Mouse (Mus musculus): ENCODE measurements at regions not wholly inside any gene's neighbourhood (a gene's known extent, or its start where the extent isn't known, plus 50 kb on each side); places are given as distances from the start of the nearest gene placed in this dataset.

GRCm38 (mm10) chrX:99534922-99535321, 63.8 kb upstream of the Pja1 start:
- Histone ChIP-seq H3K4me1 (ENCODE audit: control insufficient read depth, insufficient read depth, low read length) (peaks cover 1% of the 10 kb centered on the region), H3K9ac (ENCODE audit: low read depth, low read length) (no peak overlapping the region), H3K4me3 (no peak overlapping the region), H3K27me3 (ENCODE audit: control insufficient read depth, insufficient read depth, low read length) (no peaks in the 10 kb centered on the region), H3K79me2 (replicated peaks; ENCODE audit: control insufficient read depth, insufficient read depth, low read length) (no peaks in the 10 kb centered on the region), H3K27ac (no peak overlapping the region), H3K36me3 (ENCODE audit: control insufficient read depth, insufficient read depth, low read length) (no peaks in the 10 kb centered on the region)
- DNase-seq, result no peak
- intact Hi-C loops (cut with DNase I), result no loop called here
- TF ChIP-seq CTCF (IDR thresholded peaks at IDR 0.05), result no peak
- no peak for TF ChIP-seq EP300 (IDR thresholded peaks at IDR 0.05; ENCODE audit: insufficient read depth, low read depth, low read length)
- TF ChIP-seq POLR2A (IDR thresholded peaks at IDR 0.05; ENCODE audit: insufficient read depth, low read depth, low read length), result no peak
- 78% methylated on average over 4 of the region's 4 CpGs for WGBS

- Histone ChIP-seq H3K4me3 (no peak overlapping the region), H3K27ac (no peak overlapping the region), H3K9ac (ENCODE audit: low read depth, low read length) (no peak overlapping the region), H3K4me1 (ENCODE audit: control insufficient read depth, insufficient read depth, low read length) (peaks cover 1% of the 10 kb centered on the region), H3K79me2 (replicated peaks; ENCODE audit: control insufficient read depth, insufficient read depth, low read length) (no peaks in the 10 kb centered on the region), H3K27me3 (ENCODE audit: control insufficient read depth, insufficient read depth, low read length) (no peaks in the 10 kb centered on the region), H3K36me3 (ENCODE audit: control insufficient read depth, insufficient read depth, low read length) (no peaks in the 10 kb centered on the region)
- DNase-seq, result peak in 1 of 2 experiments; percentile 47
- intact Hi-C loops (cut with DNase I), result no loop called here
- TF ChIP-seq CTCF (IDR thresholded peaks at IDR 0.05), result no peak
- TF ChIP-seq EP300 (IDR thresholded peaks at IDR 0.05; ENCODE audit: insufficient read depth, low read depth, low read length), result no peak
- TF ChIP-seq POLR2A (IDR thresholded peaks at IDR 0.05; ENCODE audit: insufficient read depth, low read depth, low read length), result no peak
- WGBS, result 38% methylated on average over 3 of the region's 3 CpGs
These were observed 60.1 kb upstream of the Pja1 start for GRCm38 (mm10) chrX:99531154-99531553.

GRCm38 (mm10) chrX:99530511-99530910, 59.4 kb upstream of the Pja1 start:
- H3K27me3 ChIP-seq (ENCODE audit: control insufficient read depth, insufficient read depth, low read length), result no peaks in the 10 kb centered on the region
- no peak overlapping the region for H3K4me3 ChIP-seq
- intact Hi-C loops (cut with DNase I), result no loop called here
- H3K79me2 ChIP-seq (replicated peaks; ENCODE audit: control insufficient read depth, insufficient read depth, low read length), result no peaks in the 10 kb centered on the region
- WGBS, result 50% methylated on average over 6 of the region's 7 CpGs
- TF ChIP-seq POLR2A (IDR thresholded peaks at IDR 0.05; ENCODE audit: insufficient read depth, low read depth, low read length) (no peak), EP300 (IDR thresholded peaks at IDR 0.05; ENCODE audit: insufficient read depth, low read depth, low read length) (no peak), CTCF (IDR thresholded peaks at IDR 0.05) (no peak)
- no peak overlapping the region for H3K27ac ChIP-seq
- DNase-seq, result peak in 1 of 2 experiments; percentile 6
- H3K4me1 ChIP-seq (ENCODE audit: control insufficient read depth, insufficient read depth, low read length), result peaks cover 1% of the 10 kb centered on the region
- H3K36me3 ChIP-seq (ENCODE audit: control insufficient read depth, insufficient read depth, low read length), result no peaks in the 10 kb centered on the region
- no peak overlapping the region for H3K9ac ChIP-seq (ENCODE audit: low read depth, low read length)

GRCm38 (mm10) chrX:99523306-99523705, 52.2 kb upstream of the Pja1 start:
- no peak for TF ChIP-seq CTCF (IDR thresholded peaks at IDR 0.05)
- TF ChIP-seq POLR2A (IDR thresholded peaks at IDR 0.05; ENCODE audit: insufficient read depth, low read depth, low read length), result no peak
- no peak for TF ChIP-seq EP300 (IDR thresholded peaks at IDR 0.05; ENCODE audit: insufficient read depth, low read depth, low read length)
- H3K36me3 ChIP-seq (ENCODE audit: control insufficient read depth, insufficient read depth, low read length), result no peaks in the 10 kb centered on the region
- H3K4me1 ChIP-seq (ENCODE audit: control insufficient read depth, insufficient read depth, low read length), result no peaks in the 10 kb centered on the region; the same call in 1 of the 2 replicates
- intact Hi-C loops (cut with DNase I), result loop anchor here (1.0 to 5.0 kb wide), 5 partner anchors 120 to 393 kb away; no protein-coding TSS in a partner anchor
- 31% methylated on average over 6 of the region's 6 CpGs for WGBS
- no peak overlapping the region for H3K9ac ChIP-seq (ENCODE audit: low read depth, low read length)
- no peaks in the 10 kb centered on the region for H3K27me3 ChIP-seq (ENCODE audit: control insufficient read depth, insufficient read depth, low read length)
- H3K27ac ChIP-seq, result no peak overlapping the region
- DNase-seq, result no peak
- H3K4me3 ChIP-seq, result no peak overlapping the region
- H3K79me2 ChIP-seq (replicated peaks; ENCODE audit: control insufficient read depth, insufficient read depth, low read length), result no peaks in the 10 kb centered on the region

- Histone ChIP-seq H3K27ac (no peak overlapping the region), H3K79me2 (replicated peaks; ENCODE audit: control insufficient read depth, insufficient read depth, low read length) (no peaks in the 10 kb centered on the region), H3K9ac (ENCODE audit: low read depth, low read length) (no peak overlapping the region), H3K27me3 (ENCODE audit: control insufficient read depth, insufficient read depth, low read length) (no peaks in the 10 kb centered on the region), H3K4me3 (no peak overlapping the region), H3K36me3 (ENCODE audit: control insufficient read depth, insufficient read depth, low read length) (no peaks in the 10 kb centered on the region), H3K4me1 (ENCODE audit: control insufficient read depth, insufficient read depth, low read length) (no peaks in the 10 kb centered on the region; the same call in 1 of the 2 replicates)
- WGBS, result 23% methylated on average over 5 of the region's 5 CpGs
- peak; percentile 58 to 80 for DNase-seq
- intact Hi-C loops (cut with DNase I), result loop anchor here (1.0 to 5.0 kb wide), 5 partner anchors 120 to 393 kb away; no protein-coding TSS in a partner anchor
- peak; percentile 84 for TF ChIP-seq CTCF (IDR thresholded peaks at IDR 0.05)
- TF ChIP-seq EP300 (IDR thresholded peaks at IDR 0.05; ENCODE audit: insufficient read depth, low read depth, low read length), result no peak
- no peak for TF ChIP-seq POLR2A (IDR thresholded peaks at IDR 0.05; ENCODE audit: insufficient read depth, low read depth, low read length)
These were observed 51.8 kb upstream of the Pja1 start for GRCm38 (mm10) chrX:99522830-99523229.

- Histone ChIP-seq H3K27me3 (ENCODE audit: control insufficient read depth, insufficient read depth, low read length) (no peaks in the 10 kb centered on the region), H3K27ac (no peak overlapping the region), H3K4me1 (ENCODE audit: control insufficient read depth, insufficient read depth, low read length) (no peaks in the 10 kb centered on the region; the same call in 1 of the 2 replicates), H3K36me3 (ENCODE audit: control insufficient read depth, insufficient read depth, low read length) (no peaks in the 10 kb centered on the region), H3K4me3 (no peak overlapping the region), H3K9ac (ENCODE audit: low read depth, low read length) (no peak overlapping the region), H3K79me2 (replicated peaks; ENCODE audit: control insufficient read depth, insufficient read depth, low read length) (no peaks in the 10 kb centered on the region)
- no peak for TF ChIP-seq CTCF (IDR thresholded peaks at IDR 0.05)
- TF ChIP-seq EP300 (IDR thresholded peaks at IDR 0.05; ENCODE audit: insufficient read depth, low read depth, low read length), result no peak
- TF ChIP-seq POLR2A (IDR thresholded peaks at IDR 0.05; ENCODE audit: insufficient read depth, low read depth, low read length), result no peak
- intact Hi-C loops (cut with DNase I), result loop anchor here (2.0 to 5.0 kb wide), 2 partner anchors 135 to 163 kb away; no protein-coding TSS in a partner anchor
- DNase-seq, result no peak
- WGBS, result 69% methylated on average over 11 of the region's 11 CpGs
These were observed 51.2 kb upstream of the Pja1 start for GRCm38 (mm10) chrX:99522289-99522688.

Data from heart, adult 2 months (tissue).